Mouse (Mus musculus): ENCODE measurements at regions not wholly inside any gene's neighbourhood (a gene's known extent, or its start where the extent isn't known, plus 50 kb on each side); places are given as distances from the start of the nearest gene placed in this dataset.

GRCm38 (mm10) chr10:44609187-44609586 is 80.9 kb upstream of the Prdm1 start:
- TF ChIP-seq CTCF (IDR thresholded peaks at IDR 0.05; ENCODE audit: low read depth) (no peak), EP300 (IDR thresholded peaks at IDR 0.05; ENCODE audit: low read depth) (peak; percentile 63)

Measured in liver, postnatal 0 days (tissue).